Mouse (Mus musculus): Measurements from ENCODE around the gene Gpx6.

Gene Gpx6

GRCm38 (mm10) chr13:21323405-21323804 is 11.5 kb downstream of the Gpx6 start:
- no peak for DNase-seq (ENCODE audit: low spot score in 2 of 2)

DNA sequence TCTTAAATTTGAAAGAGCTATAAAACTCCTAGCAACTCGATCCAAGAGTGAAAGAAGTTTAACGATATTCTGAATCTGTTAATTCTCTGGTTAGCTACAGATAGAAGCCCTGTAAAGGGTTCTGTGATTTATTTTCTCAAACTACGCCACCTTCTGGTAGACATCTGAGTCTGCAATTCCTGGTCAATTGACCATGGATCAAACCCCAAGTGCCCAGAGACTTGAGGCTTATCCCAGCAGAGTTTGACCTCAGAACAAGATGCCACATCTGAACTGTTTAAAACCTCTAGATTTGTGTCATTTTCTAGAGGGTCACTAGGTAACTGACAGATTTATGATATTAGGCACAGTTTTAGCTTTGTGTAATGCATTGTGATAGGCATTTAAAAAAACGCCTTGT is 14.3 kb downstream of the Gpx6 start:
- DNase-seq (ENCODE audit: low spot score in 2 of 2): no peak

DNA sequence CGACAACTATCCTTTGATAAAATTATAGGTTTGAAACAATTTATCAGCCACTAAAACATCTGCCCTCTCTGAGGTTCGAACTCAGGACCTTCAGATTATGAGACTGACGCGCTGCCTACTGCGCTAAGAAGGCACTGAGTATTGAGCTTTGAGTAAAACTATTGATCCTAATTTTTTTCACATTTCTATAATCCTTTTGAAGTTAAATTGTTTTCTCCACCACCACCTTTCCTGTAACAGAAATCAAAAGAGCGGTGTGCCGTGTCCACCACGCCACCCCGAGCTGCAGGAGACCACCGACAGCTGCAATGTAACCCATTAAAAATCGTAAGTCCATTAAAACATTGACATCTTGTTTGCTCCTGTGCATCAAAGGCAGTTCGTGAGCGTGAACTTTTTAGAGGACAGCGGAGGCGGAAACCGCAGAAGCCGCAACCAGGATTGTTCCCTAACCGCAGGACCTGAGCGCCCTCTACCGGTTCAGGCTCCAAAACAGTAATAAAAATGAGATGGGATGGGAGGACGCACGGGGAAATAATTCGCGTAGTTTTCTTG is 14.8 kb downstream of the Gpx6 start:
- DNase-seq (ENCODE audit: low spot score in 2 of 2): peak; percentile 53 to 80

GRCm38 (mm10) chr13:21327424-21327823 is 15.5 kb downstream of the Gpx6 start:
- DNase-seq (ENCODE audit: low spot score in 2 of 2): peak in 1 of 2 experiments; percentile 47

DNA sequence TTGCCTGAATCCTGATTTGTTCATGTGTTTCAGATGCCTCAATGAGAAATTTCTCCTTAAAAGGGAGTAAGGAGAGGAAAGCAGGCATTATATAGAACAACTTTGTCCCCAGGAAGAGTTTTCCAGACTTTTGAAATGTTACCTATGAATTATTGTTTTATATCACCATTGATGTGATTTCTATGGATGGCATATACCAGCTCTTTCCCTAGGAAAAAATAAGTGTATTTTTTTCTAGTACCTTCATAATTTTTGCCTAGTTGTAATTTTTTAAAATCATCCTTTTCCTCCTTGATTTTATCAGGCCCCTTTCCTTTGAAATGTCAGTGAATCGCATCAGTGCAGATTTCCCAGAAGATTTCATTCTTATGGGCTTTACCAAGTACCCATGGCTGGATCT is 34.7 kb downstream of the Gpx6 start, which contains the start of gene Olfr1367:
TSS of gene Olfr1367 (plus strand) at position 301 of the 400 bp plus-strand sequence.
- no peak for DNase-seq (ENCODE audit: low spot score in 2 of 2)

GRCm38 (mm10) chr13:21350593-21350992 is 38.7 kb downstream of the Gpx6 start:
- DNase-seq (ENCODE audit: low spot score in 2 of 2): no peak

GRCm38 (mm10) chr13:21362621-21363248 is 50.8 kb downstream of the Gpx6 start, which contains the start of gene Zscan12:
Gene Zscan12, plus strand, starts transcription at chr13:21362820.
- peak; percentile 78 to 82 for DNase-seq (ENCODE audit: low spot score in 2 of 2)

GRCm38 (mm10) chr13:21363719-21364118 is 51.8 kb downstream of the Gpx6 start:
- no peak for DNase-seq (ENCODE audit: low spot score in 2 of 2)

DNA sequence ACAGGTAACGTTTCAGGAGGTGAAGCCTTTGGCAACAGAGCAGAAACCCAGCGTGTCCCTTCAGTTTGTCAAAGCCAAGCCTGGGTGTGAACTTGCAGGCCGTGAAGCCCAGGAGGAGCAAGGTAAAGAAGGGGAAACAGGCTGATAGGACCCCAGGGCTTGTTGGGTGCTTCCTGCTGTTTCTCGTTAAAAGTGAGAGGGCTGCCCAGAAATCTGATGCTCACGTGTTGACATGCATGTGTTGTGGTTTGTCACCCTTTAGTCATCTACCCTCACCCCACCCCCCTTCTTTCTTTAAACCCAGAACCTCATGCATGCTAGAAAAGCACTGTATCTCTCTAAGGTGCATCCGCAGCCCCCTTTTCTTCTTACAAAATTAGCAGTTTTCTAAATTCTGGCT is 54.7 kb downstream of the Gpx6 start:
- no peak for DNase-seq (ENCODE audit: low spot score in 2 of 2)

Data from spleen, postnatal 4 days (tissue).